In genomic region chr1:155344019-155344418, GRCm38 (mm10) we compare ENCODE assay signal across 25 mouse cellular contexts.
"Had no signal": no experiment of that assay in that cellular context is flagged by ENCODE, and none has a peak within 500 bp of the region (broad histone marks: within the 10 kb centered on the region; RNA-seq: fewer than 3 reads in every experiment).

No protein-coding gene starts in this region.

- H3K4me3 ChIP-seq: embryonic facial prominence, embryonic 10.5 days; embryonic facial prominence, embryonic 12.5 days; embryonic facial prominence, embryonic 13.5 days; embryonic facial prominence, embryonic 15.5 days; erythroblast, embryonic 14.5 days; forebrain, embryonic 10.5 days; forebrain, embryonic 12.5 days; forebrain, embryonic 13.5 days; forebrain, embryonic 15.5 days; heart, adult 2 months; heart, embryonic 10.5 days had no signal

- H3K27ac ChIP-seq: embryonic facial prominence, embryonic 10.5 days; embryonic facial prominence, embryonic 12.5 days; embryonic facial prominence, embryonic 13.5 days; embryonic facial prominence, embryonic 15.5 days; forebrain, embryonic 10.5 days; forebrain, embryonic 12.5 days; forebrain, embryonic 13.5 days; forebrain, embryonic 15.5 days; heart, adult 2 months; heart, embryonic 10.5 days had no signal

- DNase-seq: cerebellum, adult 8-10 months; cerebellum, adult 9-10 months; cerebellum, adult 9-11 months; cerebellum, postnatal 10 days; cerebellum, postnatal 14 days; cerebellum, postnatal 25 days; cerebellum, postnatal 36 days; embryo, embryonic 11 days; forebrain, postnatal 0 days; gastrocnemius, postnatal 10 days; gastrocnemius, postnatal 25 days; gastrocnemius, postnatal 36 days; heart, adult 11 months; heart, adult 18-20 months; heart, adult 2 months had no signal

- H3K36me3 ChIP-seq: embryonic facial prominence, embryonic 10.5 days; embryonic facial prominence, embryonic 12.5 days; embryonic facial prominence, embryonic 13.5 days; embryonic facial prominence, embryonic 15.5 days; forebrain, embryonic 12.5 days; forebrain, embryonic 15.5 days; heart, embryonic 10.5 days had no signal

- H3K27me3 ChIP-seq: embryonic facial prominence, embryonic 12.5 days; embryonic facial prominence, embryonic 13.5 days; embryonic facial prominence, embryonic 15.5 days; forebrain, embryonic 12.5 days; forebrain, embryonic 13.5 days; forebrain, embryonic 15.5 days had no signal

- H3K4me2 ChIP-seq: embryonic facial prominence, embryonic 12.5 days; embryonic facial prominence, embryonic 13.5 days; embryonic facial prominence, embryonic 15.5 days; forebrain, embryonic 12.5 days; forebrain, embryonic 13.5 days; forebrain, embryonic 15.5 days had no signal
